Mouse (Mus musculus): ENCODE results near the gene Cd300lg.

The Cd300lg gene

DNA sequence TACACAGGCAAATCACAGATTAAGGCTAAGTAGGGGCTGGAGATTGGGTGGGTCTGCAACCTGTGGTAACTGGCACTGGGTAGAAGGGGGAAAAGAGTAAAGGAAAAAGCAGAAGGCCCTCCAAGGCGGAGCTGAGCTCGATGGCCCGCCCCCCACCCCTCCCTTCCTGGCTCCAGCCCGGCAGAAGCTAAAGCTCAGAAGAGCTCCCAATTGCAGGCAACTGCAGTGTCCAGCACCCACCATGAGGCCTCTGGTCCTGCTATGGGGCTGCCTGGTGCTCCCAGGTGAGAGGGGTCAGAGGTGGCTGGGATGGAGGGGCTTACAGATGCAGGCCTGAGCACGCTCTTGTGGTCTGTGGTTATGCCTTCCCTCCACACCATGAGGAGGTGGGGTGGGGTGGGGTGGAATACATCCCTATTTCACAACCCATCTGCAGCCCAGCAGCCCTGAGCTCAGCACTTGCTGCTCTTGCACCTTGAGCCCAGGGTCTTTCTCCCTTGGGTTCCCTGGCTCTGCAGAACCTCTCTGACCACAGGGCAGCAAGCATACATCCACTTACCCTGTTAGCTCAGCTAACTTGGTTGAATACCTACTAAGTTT lies at the start of gene Cd300lg:
TSS of gene Cd300lg (plus strand) at position 160 of the 600 bp plus-strand sequence.
- no peak for DNase-seq

GRCm38 (mm10) chr11:101991813-101992212 lies 49.5 kb upstream of the Cd300lg start:
- no peak for DNase-seq

- no peak for DNase-seq
Observed at GRCm38 (mm10) chr11:101992411-101992810, 48.9 kb upstream of the Cd300lg start.

- DNase-seq, result no peak
Observed at GRCm38 (mm10) chr11:101994100-101994499, 47.2 kb upstream of the Cd300lg start.

- no peak for DNase-seq
Observed at GRCm38 (mm10) chr11:101995938-101996337, 45.4 kb upstream of the Cd300lg start.

DNA sequence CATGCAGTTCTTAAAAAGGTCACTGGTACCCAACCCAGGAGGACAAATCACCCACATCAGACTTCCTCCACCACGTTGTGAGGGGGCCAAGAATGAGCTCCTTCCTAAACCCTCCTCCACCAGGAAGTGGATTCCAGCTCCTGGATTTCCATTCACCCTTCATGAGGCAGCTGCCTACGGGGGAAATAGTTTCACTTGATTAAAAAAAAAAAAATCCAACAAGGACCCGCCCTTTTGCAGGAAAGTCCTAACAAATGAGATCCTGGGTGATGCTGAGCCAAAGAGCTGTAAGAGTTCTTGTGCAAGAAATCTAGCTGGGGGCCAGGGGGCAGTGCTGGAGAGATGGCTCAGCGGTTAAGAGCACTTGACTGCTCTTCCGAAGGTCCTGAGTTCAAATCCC lies 43.1 kb upstream of the Cd300lg start:
- no peak for DNase-seq

DNA sequence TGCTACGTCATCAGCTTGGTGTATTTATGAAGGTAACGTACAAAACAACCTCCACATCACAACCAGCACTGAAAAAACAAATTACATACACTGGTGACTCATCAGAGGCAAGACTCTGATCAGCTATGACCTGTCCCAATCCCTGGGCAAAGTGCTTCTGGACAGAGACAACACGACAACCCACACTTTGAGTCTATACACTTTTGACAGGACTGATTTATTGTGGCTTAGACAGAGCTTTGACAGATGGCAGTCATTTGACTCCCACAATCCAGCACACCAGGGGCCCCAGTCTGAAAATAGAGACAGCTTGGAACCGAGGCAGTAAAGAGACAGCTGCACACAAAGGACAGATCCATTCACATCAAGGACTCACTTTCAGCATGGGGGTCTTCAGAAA lies 41.8 kb upstream of the Cd300lg start:
- no peak for DNase-seq

GRCm38 (mm10) chr11:102004251-102004650 lies 37.1 kb upstream of the Cd300lg start:
- DNase-seq, result peak in 1 of 2 experiments; percentile 34

DNA sequence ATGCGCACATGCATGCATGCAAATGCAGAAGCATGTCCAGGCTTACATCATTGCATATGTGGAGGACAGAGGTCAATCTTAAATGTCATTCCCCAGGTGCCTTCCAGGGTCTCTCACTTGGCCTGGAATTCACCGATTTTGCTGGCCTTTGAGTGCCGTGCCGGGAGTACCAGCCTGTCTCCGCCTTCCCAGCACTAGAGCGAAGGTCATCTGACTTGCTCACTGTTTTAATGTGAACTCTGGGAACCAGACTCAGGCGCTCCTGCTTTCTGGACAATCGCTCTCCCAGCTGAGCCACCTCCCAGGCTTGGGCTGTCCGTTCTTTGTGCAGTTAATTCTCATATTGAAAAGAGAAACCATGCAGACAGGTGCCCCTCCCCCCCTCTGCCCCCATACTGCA lies 35.0 kb upstream of the Cd300lg start:
- no peak for DNase-seq

- DNase-seq, result no peak
Observed at GRCm38 (mm10) chr11:102006688-102007087, 34.6 kb upstream of the Cd300lg start.

DNA sequence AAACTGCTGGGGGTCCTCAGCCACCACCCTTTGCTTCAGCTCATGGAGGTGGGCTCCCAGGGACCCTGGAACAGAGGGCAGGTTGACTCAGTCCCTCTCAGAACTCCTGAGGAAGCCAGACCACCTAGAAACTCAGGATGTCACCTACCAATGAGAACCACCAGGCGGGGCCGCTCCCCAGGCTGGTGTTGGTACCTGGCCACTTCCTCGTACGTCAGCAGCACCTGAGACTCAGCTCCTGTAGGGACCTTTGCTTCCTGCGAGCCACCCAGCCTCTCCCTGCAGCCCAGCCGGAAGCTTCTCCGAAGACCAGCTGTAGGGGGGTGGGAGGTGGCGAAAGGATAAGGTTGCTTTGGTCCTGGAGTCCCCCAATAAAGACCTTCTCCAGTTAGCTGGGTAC lies 32.9 kb upstream of the Cd300lg start:
- no peak for DNase-seq

- DNase-seq, result no peak
Observed at GRCm38 (mm10) chr11:102008954-102009637, 32.2 kb upstream of the Cd300lg start.

DNA sequence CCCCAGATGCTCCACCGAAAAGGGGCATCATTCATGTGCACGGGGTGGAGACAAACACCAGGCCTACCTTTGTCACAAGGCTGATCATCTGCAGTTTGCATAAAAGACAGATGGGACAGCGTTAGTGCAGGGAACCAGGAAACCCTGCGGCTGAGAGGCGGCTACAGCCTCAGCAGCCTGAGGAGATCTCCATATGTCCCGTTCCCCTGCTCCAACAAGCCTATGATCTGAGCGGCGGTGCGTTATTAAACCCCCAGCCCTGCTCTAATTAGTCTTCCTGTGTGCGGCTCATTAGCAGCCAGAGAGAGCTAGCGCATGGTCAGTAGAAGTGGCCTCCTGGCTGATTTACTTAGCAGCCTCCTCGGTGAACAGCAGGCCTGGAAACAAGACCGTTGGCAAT lies 31.2 kb upstream of the Cd300lg start:
- DNase-seq, result peak; percentile 69 to 73

DNA sequence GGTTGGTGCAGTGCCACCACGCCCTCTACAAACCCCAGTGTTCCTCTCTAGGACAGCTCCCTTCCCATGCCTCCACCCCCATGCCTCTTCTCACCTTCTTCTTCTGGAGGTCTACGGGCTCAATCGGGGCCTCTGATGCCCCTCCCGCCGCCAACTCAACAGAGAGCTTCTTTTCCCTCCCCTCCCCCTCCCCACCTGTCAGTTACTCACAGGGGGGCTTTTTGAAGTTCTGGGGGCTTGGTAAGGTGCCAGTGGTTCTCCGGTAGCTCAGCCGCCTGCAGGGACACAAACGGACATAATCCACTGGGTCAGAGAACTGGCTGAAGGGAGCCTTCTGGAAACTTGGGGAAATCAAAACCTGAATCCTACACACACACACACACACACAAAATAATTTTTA lies 29.8 kb upstream of the Cd300lg start:
- DNase-seq, result no peak

DNA sequence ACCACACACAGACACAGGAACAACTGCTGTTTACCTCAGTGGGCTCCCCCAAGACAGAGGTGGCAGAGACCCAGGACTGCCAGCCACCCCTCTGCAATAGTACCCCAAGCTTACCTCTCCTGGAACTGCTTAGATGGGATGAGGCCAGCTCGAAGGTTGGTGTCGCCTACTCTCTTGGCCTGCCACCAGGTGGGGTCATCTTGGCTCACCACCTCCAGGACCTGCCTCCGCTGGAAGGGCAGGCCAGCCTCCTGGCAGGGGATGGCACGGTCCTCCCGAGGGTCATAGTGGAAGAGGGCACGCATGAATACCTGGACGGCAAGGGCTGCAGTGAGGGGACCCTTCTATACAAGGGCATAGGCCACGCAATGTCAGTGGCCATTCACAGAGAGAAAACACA lies 28.1 kb upstream of the Cd300lg start:
- DNase-seq, result no peak

DNA sequence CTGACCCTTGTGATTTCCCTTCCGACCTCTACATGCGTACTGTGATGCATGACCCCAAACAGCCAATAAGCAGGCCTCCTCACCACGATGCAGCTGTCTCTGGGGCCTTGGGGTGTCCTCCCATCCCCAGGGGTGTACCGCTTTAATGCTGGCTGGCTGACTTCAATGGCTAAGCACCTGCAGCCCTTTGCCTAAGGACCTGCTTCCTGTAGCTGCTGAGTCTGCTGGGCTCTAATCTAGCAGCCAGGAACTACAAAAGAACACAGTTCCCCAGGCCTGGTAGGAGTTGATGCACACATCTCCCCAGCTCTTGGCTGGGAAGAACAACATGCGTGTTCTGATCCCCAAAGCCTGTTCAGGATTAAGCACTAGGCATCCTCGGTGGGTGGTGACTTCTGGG lies 25.8 kb upstream of the Cd300lg start:
- no peak for DNase-seq

DNA sequence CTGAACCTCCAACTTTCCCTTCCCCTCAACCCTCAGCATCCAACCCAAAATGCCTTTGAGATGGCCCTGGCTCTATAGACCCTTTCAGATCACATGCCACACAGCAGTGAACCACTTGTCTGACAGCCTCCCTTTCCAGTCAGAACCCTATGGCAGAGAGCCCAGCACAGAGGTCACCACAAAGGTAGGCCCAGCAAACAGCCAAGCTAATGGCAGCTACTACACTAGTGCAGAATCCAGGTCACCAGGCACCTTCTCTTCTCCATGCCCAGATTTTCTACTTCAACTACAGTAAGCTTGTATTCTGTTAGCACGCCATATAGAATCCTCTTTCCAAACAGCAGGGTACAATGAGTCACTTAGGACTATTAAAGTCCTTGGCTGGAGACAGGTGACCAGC lies 25.2 kb upstream of the Cd300lg start:
- DNase-seq, result peak; percentile 48 to 58

GRCm38 (mm10) chr11:102019736-102020135 lies 21.6 kb upstream of the Cd300lg start:
- DNase-seq, result no peak

DNA sequence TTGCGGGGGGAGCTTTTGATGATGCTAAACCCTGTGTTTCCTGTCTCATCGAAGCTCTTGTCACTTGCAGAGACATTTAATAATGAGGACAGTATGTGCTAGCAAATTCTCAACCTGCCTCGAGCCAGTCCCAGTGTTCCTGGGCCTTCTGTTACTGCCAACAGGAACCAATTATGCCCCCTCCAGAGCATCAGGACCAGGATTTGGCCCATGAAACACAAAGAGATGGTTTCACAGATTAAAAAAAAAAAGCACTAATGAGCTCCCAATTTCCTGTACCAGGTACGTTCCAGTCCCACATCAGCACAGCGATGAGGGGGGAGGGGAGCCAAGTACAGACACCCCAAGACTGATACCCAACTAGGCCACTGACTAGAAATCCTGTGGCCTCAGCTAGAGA lies 20.1 kb upstream of the Cd300lg start:
- DNase-seq, result no peak

DNA sequence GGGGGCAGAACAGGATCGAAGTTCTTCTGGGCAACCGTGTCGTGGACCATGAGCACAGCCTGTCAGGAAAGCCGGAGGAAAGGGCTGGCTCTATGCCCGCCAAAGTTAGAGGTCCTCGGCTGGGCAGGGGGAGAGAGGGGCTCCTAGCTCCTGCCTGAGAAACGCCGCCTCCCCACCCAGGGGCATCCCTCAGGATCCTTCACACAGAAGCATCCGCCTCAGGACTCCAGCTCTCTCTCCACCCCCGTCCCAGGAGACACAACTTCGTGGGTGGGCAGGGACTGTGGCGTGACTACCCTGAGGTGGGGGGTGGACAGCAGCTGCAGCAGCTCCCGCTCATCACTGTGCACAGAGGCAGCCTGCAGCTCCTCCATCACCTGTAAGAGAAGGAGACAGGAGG lies 17.9 kb upstream of the Cd300lg start:
- DNase-seq, result peak in 1 of 2 experiments; percentile 28

GRCm38 (mm10) chr11:102024084-102024758 lies 17.1 kb upstream of the Cd300lg start:
- DNase-seq, result peak; percentile 78 to 85

DNA sequence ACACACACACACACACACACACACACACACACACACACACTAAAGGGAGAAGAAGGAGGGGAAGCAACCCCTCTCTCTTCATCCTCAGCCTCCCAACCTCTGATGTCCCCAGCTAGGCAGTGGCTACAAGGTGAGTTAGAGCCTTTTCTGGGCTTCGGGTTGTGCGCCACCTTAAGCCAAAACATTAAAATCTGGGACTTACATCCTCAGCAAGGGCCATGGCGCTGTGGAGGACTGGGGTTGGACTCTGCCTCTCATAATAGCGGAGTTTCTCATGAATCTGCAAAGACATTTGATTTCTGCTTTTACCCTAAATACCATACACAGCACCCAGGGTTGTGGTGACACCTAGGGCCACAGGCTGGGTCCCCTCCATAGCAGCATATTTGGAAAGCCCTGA lies 16.4 kb upstream of the Cd300lg start:
- peak in 1 of 2 experiments; percentile 21 for DNase-seq

DNA sequence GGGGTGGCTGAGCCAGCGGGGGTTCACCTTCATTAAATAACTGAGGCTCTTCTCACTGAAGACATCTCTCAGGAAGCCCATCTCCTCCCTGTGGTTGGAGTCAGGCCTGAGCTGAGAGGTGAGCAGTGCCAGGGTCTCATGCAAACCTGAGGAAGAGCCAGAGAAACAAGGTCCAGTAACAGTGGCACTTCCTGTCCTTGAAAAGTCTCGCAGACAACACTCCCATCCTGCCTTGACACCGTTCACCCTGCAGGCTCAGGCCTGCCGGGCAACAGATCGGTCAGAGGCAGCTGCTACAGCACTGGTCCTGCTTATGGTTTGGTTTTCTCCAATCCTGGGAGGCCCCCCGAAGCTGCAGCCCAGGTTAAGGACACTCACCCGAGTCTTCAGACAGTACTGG lies 16.0 kb upstream of the Cd300lg start:
- peak in 1 of 2 experiments; percentile 29 for DNase-seq

- DNase-seq, result peak in 1 of 2 experiments; percentile 54
Observed at GRCm38 (mm10) chr11:102025991-102026660, 15.2 kb upstream of the Cd300lg start.

Data from cerebellum, postnatal 36 days (tissue).